Mouse (Mus musculus): ENCODE data around the gene Fgl2. TPM values are rescaled to one million over a fixed set of nuclear protein-coding genes. Genes with fewer than 3 reads are reported as not detected.

Fgl2 gene
- polyA plus RNA-seq, 1 experiment from 2014 or later: 10.3 TPM

GRCm38 (mm10) chr5:21378397-21378796, 6.0 kb downstream of the Fgl2 start:
- Histone ChIP-seq H3K9ac (ENCODE audit: low read length) (no peak overlapping the region), H3K4me3 (ENCODE audit: low read depth, low read length) (no peak overlapping the region), H3K27me3 (ENCODE audit: control insufficient read depth, insufficient read depth, low read length) (no peaks in the 10 kb centered on the region), H3K27ac (replicated peaks) (no peak overlapping the region), H3K4me2 (replicated peaks; ENCODE audit: low read depth) (no peak overlapping the region), H3K36me3 (ENCODE audit: control insufficient read depth, insufficient read depth, low read length) (no peaks in the 10 kb centered on the region), H3K4me1 (replicated peaks; ENCODE audit: control insufficient read depth, insufficient read depth) (no peaks in the 10 kb centered on the region), H3K9me3 (ENCODE audit: control insufficient read depth, low read length) (no peaks in the 10 kb centered on the region)
- DNase-seq (ENCODE audit: low spot score) (no peak), ATAC-seq (ENCODE audit: low FRiP score, low TSS enrichment) (no peak)
- no peak for TF ChIP-seq CTCF (IDR thresholded peaks at IDR 0.05; ENCODE audit: low read depth)
- no peak for TF ChIP-seq EP300 (optimal IDR thresholded peaks at IDR 0.05)
- 32% methylated on average over 2 of the region's 2 CpGs for WGBS

- H3K9me3 ChIP-seq (ENCODE audit: control insufficient read depth, low read length): no peaks in the 10 kb centered on the region
- 17% methylated on average over 6 of the region's 6 CpGs for WGBS
- no peak for ATAC-seq (ENCODE audit: low FRiP score, low TSS enrichment)
- TF ChIP-seq CTCF (IDR thresholded peaks at IDR 0.05; ENCODE audit: low read depth) (no peak), EP300 (optimal IDR thresholded peaks at IDR 0.05) (no peak)
- no peak overlapping the region for H3K27ac ChIP-seq (replicated peaks)
- no peak overlapping the region for H3K9ac ChIP-seq (ENCODE audit: low read length)
- H3K4me1 ChIP-seq (replicated peaks; ENCODE audit: control insufficient read depth, insufficient read depth): peaks cover 2% of the 10 kb centered on the region; the same call in 1 of the 2 replicates
- no peak overlapping the region for H3K4me2 ChIP-seq (replicated peaks; ENCODE audit: low read depth)
- no peaks in the 10 kb centered on the region for H3K27me3 ChIP-seq (ENCODE audit: control insufficient read depth, insufficient read depth, low read length)
- no peak overlapping the region for H3K4me3 ChIP-seq (ENCODE audit: low read depth, low read length)
- H3K36me3 ChIP-seq (ENCODE audit: control insufficient read depth, insufficient read depth, low read length): no peaks in the 10 kb centered on the region
- DNase-seq (ENCODE audit: low spot score): no peak
Observed at GRCm38 (mm10) chr5:21381986-21382385, 9.5 kb downstream of the Fgl2 start.

GRCm38 (mm10) chr5:21382678-21383077, 10.2 kb downstream of the Fgl2 start:
- no peak overlapping the region; the same call in 1 of the 2 replicates for H3K27ac ChIP-seq (replicated peaks)
- ATAC-seq (ENCODE audit: low FRiP score, low TSS enrichment): no peak
- TF ChIP-seq EP300 (optimal IDR thresholded peaks at IDR 0.05) (no peak), CTCF (IDR thresholded peaks at IDR 0.05; ENCODE audit: low read depth) (no peak)

GRCm38 (mm10) chr5:21383392-21384251, 11.2 kb downstream of the Fgl2 start:
- no peaks in the 10 kb centered on the region for H3K36me3 ChIP-seq (ENCODE audit: control insufficient read depth, insufficient read depth, low read length)
- TF ChIP-seq EP300 (optimal IDR thresholded peaks at IDR 0.05): no peak
- no peak for TF ChIP-seq CTCF (IDR thresholded peaks at IDR 0.05; ENCODE audit: low read depth)
- no peak overlapping the region for H3K9ac ChIP-seq (ENCODE audit: low read length)
- H3K4me2 ChIP-seq (replicated peaks; ENCODE audit: low read depth): no peak overlapping the region
- H3K27ac ChIP-seq (replicated peaks): 0 out of 2 replicates have a peak overlapping the region, but pooled peaks have one; percentile 30
- no peak for DNase-seq (ENCODE audit: low spot score)
- no peaks in the 10 kb centered on the region for H3K27me3 ChIP-seq (ENCODE audit: control insufficient read depth, insufficient read depth, low read length)
- WGBS: 39% methylated on average over 14 of the region's 14 CpGs
- H3K9me3 ChIP-seq (ENCODE audit: control insufficient read depth, low read length): no peaks in the 10 kb centered on the region
- 0 out of 2 replicates have a peak, but pooled peaks have one; percentile 47 for ATAC-seq (ENCODE audit: low FRiP score, low TSS enrichment)
- no peak overlapping the region for H3K4me3 ChIP-seq (ENCODE audit: low read depth, low read length)
- H3K4me1 ChIP-seq (replicated peaks; ENCODE audit: control insufficient read depth, insufficient read depth): peaks cover 2% of the 10 kb centered on the region; the same call in 1 of the 2 replicates

More at GRCm38 (mm10) chr5:21382678-21383077, 10.2 kb downstream of the Fgl2 start:
- Histone ChIP-seq H3K9me3 (ENCODE audit: control insufficient read depth, low read length) (no peaks in the 10 kb centered on the region), H3K4me1 (replicated peaks; ENCODE audit: control insufficient read depth, insufficient read depth) (peaks cover 2% of the 10 kb centered on the region; the same call in 1 of the 2 replicates), H3K4me3 (ENCODE audit: low read depth, low read length) (no peak overlapping the region), H3K9ac (ENCODE audit: low read length) (no peak overlapping the region), H3K36me3 (ENCODE audit: control insufficient read depth, insufficient read depth, low read length) (no peaks in the 10 kb centered on the region), H3K27me3 (ENCODE audit: control insufficient read depth, insufficient read depth, low read length) (no peaks in the 10 kb centered on the region), H3K4me2 (replicated peaks; ENCODE audit: low read depth) (no peak overlapping the region)
- WGBS: 48% methylated on average over 6 of the region's 6 CpGs
- no peak for DNase-seq (ENCODE audit: low spot score)

- TF ChIP-seq EP300 (optimal IDR thresholded peaks at IDR 0.05) (no peak), CTCF (IDR thresholded peaks at IDR 0.05; ENCODE audit: low read depth) (no peak)
- Histone ChIP-seq H3K27me3 (ENCODE audit: control insufficient read depth, insufficient read depth, low read length) (no peaks in the 10 kb centered on the region), H3K4me3 (ENCODE audit: low read depth, low read length) (no peak overlapping the region), H3K4me1 (replicated peaks; ENCODE audit: control insufficient read depth, insufficient read depth) (peaks cover 2% of the 10 kb centered on the region; the same call in 1 of the 2 replicates), H3K9ac (ENCODE audit: low read length) (no peak overlapping the region), H3K4me2 (replicated peaks; ENCODE audit: low read depth) (no peak overlapping the region), H3K9me3 (ENCODE audit: control insufficient read depth, low read length) (no peaks in the 10 kb centered on the region), H3K27ac (replicated peaks) (no peak overlapping the region), H3K36me3 (ENCODE audit: control insufficient read depth, insufficient read depth, low read length) (no peaks in the 10 kb centered on the region)
- ATAC-seq (ENCODE audit: low FRiP score, low TSS enrichment): peak; percentile 78
- DNase-seq (ENCODE audit: low spot score): no peak
- 56% methylated on average over 13 of the region's 13 CpGs for WGBS
Observed at GRCm38 (mm10) chr5:21384252-21384960, 12.0 kb downstream of the Fgl2 start.

All from stomach, postnatal 0 days (tissue).